Mouse (Mus musculus) testis, adult 2 months (tissue): Measurements from ENCODE around the gene Fcna.

Experiments used
- CTCF ChIP-seq: fragments of 200-500 bp; IDR thresholded peaks from 2 replicates; pipeline ENCODE4 v1.5.1; 2012; ENCODE audit warnings: low read depth, mild to moderate bottlenecking, inconsistent platforms, low read length, moderate library complexity; ENCODE audit not compliant: control insufficient read depth, insufficient read depth, insufficient replicate concordance
- POLR2A ChIP-seq: fragments of 200-500 bp; IDR thresholded peaks from 2 replicates; pipeline ENCODE4 v1.6.1; 2012; ENCODE audit warnings: low read depth, mild to moderate bottlenecking, inconsistent platforms, low read length, moderate library complexity; ENCODE audit not compliant: control insufficient read depth

DNA sequence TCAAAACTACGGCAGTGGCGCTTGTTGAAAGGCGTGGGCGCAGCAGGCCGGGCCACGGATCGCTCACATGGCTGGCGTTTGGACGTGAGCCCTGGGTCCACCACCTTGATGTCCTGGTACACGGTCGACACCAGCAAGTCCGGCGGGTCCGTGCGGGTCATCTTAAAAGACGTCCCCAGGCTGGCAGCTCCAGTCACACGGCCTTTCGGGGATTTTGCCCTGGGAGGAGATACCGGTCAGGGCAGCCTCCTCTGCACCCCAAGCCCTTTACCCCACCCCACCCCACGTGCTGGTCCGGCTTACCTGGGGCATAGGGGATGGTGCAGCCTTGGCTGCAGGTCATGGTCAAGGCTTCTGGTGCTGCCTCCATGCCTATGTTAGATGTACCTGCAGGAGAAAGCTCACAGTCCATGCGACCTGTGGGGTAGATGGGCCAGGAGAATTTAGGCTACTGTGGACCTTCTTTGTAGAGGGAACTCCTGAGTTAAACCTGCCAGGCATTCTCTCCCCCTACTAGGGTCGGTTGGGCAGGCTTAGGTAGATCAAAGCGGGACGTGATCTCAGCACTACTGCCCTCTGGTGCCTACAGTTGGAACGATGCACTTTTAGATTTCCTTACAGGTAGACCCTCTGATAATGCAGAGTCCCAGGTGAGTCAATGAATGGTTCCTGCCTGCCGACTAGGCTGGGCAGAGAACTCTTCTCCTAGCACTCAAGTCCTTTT lies 47.9 kb downstream of the Fcna start:
- TF ChIP-seq POLR2A (no peak), CTCF (no peak)
